Mouse (Mus musculus) adrenal gland, postnatal 4 days (tissue): Measurements from ENCODE around the gene Ppil2. TPM values are rescaled to one million over a fixed set of nuclear protein-coding genes. Genes with fewer than 3 reads are reported as not detected.

Experiments
- DNase-seq, 2 experiments: peaks; one replicate each; pipeline ENCODE4 v3.0.0; 2021 to 2022; ENCODE audit warnings: low spot score in 2 of 2, mixed read lengths in 2 of 2
- long read RNA-seq, 2 experiments: library from polyadenylated mRNA; stranded (forward); transcript quantifications; one replicate each; pipeline ENCODE4 v2.0.0; 2021
- total RNA-seq, 2 experiments: library from RNA; stranded (reverse); gene quantifications; 2 replicates each; pipeline ENCODE4 v1.2.3; 2021

Ppil2 gene
- 100 to 1,000 TPM; 112 to 118 TPM for total RNA-seq
- long read RNA-seq, experiment 1, transcript Ppil2-209 (20 exons, 3,088 nt): major isoform, 80 of 143 reads
- long read RNA-seq, experiment 1, transcript Ppil2-201 (21 exons, 2,333 nt): minor isoform, 27 of 143 reads
- long read RNA-seq, experiment 1, partial matches to known transcripts: 7 of 143 reads
- long read RNA-seq, experiment 1, other reads (novel, unspliced or antisense): 21 of 143 reads
- long read RNA-seq, experiment 2, transcript Ppil2-201 (21 exons, 2,333 nt): minor isoform, 45 of 216 reads
- long read RNA-seq, experiment 2, transcript Ppil2-206 (2 exons, 935 nt): minor isoform, 8 of 216 reads
- long read RNA-seq, experiment 2, transcript Ppil2-209 (20 exons, 3,088 nt): major isoform, 103 of 216 reads
- long read RNA-seq, experiment 2, partial matches to known transcripts: 12 of 216 reads
- long read RNA-seq, experiment 2, other reads (novel, unspliced or antisense): 44 of 216 reads

- peak in 1 of 2 experiments; percentile 40 for DNase-seq
Measured at GRCm38 (mm10) chr16:17110771-17111743, at the start of gene Ppil2. TSS of gene Ppil2 (minus strand) at chr16:17111257.

GRCm38 (mm10) chr16:17154346-17154745 lies 43.3 kb upstream of the Ppil2 start:
- no peak for DNase-seq

- DNase-seq: no peak
Measured at GRCm38 (mm10) chr16:17151874-17152273, 40.8 kb upstream of the Ppil2 start.

DNA sequence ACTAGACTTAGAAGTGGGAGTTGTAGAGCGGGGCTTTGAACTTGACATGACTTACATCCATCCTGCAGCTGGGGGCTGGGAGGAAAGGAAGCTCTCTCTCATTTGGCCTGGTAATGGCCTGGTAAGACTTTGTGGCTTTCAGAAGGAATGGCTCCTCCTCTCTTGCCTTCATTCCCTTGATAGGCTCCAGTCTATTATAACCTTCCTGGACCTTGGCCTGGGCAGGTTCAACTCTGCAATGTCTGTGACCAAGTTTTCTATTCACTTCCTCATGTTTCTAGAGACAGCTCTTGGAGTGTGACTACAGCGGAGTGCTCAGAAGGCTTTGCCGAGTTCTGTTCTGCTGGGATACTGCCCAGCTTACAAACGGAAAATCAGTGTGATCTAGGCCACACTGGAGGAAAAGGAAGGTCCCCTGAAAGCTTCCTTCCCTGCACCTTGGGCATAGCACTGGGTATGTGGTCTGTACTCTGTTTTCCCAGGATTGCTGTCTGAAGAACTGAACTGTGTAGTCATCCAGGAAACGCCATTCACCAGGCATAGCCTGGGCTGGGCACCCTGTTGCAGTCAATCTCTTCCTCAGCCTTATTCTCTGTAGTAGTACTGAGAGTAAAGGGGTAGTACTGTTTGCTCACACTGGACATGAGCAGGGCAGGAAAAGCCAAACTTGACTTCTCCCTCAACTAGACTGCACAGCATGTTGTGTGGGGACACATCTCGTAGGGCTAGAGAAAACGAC lies 39.6 kb upstream of the Ppil2 start:
- DNase-seq: no peak

DNA sequence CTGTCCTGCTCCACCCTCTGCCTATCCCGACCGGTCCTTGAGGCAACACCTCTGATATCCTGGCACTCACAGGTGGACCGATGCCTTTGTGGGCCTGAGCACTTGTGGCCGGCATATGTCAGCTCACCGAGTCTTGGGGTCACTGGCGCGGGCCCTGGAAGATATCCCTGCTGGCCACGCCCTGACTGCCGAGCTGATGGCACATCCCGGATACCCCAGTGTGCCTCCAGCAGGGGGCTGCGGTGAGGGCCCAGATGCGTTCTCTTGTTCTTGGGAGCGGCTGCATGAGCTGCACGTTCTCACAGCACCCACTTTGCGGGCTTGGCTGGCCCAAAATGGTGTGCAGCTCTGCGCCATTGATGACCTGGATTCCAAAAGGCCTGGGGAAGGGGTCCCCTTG lies 37.0 kb upstream of the Ppil2 start:
- DNase-seq: no peak

GRCm38 (mm10) chr16:17147391-17147929 lies 36.4 kb upstream of the Ppil2 start:
- DNase-seq: no peak

DNA sequence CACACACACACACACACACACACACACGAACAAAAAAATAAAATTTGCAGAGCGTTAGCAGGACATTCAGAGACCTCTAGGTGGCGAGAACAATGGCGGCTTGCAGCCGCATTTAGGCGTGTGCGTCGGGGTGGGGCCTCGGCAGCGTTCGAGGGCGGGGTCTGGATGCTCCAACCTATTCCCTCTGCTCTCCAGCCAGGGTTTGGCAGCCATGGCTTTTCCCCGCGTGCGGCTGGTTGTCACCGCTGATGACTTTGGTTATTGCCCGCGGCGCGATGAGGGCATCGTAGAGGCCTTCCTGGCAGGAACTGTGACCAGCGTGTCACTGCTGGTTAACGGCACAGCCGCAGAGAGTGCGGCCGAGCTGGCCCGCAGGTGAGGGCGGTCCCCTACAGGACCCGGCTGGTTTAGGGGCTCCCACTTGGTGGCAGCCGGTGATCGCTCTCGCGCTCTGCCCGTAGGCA lies 35.7 kb upstream of the Ppil2 start, which contains the start of gene Ccdc116:
Gene Ccdc116, minus strand, starts transcription at position 458 of the 464 bp plus-strand sequence.
- DNase-seq: peak; percentile 33 to 50

GRCm38 (mm10) chr16:17144339-17144738 lies 33.3 kb upstream of the Ppil2 start, which contains the start of gene Ydjc:
TSS of gene Ydjc (plus strand) at chr16:17144621.
- no peak for DNase-seq

GRCm38 (mm10) chr16:17137355-17137754 lies 26.3 kb upstream of the Ppil2 start:
- no peak for DNase-seq

DNA sequence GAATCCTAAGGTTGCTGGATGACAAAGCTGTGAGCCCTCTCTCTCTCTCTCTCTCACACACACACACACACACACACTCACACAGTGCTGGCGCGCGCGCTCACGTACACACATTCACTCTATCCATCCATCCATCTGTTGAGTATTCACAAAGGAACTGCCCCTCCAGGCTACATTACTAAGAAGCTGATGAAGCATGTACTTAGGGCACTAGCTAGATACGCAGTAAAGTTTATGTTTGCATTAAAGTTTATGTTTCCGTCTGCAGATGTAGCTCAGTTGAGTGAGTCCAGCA lies 21.8 kb upstream of the Ppil2 start:
- no peak for DNase-seq

- DNase-seq: peak; percentile 90 to 94
Measured at GRCm38 (mm10) chr16:17132089-17132905, 21.2 kb upstream of the Ppil2 start, which contains the start of gene Sdf2l1. TSS of gene Sdf2l1 (minus strand) at chr16:17132383.

GRCm38 (mm10) chr16:17131191-17132088 lies 20.4 kb upstream of the Ppil2 start:
- DNase-seq: no peak

DNA sequence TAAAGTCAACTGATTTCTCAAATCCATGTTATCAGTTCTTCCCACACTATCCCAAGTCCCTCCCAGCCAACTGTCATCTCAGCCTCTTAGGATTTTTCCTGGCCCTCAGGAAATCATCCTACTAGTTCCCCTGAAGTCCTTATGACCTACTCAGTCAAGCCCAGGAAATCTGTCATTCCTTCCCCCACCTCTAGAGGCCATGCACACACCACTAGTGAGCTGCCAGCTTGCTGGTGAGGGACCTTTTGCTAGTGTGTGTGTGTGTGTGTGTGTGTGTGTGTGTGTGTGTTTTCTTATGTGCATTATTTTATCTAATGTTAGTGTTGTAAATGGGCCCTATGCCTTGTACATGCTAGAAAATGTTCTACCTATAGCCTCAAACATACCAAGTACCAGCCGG lies 16.2 kb upstream of the Ppil2 start:
- no peak for DNase-seq

DNA sequence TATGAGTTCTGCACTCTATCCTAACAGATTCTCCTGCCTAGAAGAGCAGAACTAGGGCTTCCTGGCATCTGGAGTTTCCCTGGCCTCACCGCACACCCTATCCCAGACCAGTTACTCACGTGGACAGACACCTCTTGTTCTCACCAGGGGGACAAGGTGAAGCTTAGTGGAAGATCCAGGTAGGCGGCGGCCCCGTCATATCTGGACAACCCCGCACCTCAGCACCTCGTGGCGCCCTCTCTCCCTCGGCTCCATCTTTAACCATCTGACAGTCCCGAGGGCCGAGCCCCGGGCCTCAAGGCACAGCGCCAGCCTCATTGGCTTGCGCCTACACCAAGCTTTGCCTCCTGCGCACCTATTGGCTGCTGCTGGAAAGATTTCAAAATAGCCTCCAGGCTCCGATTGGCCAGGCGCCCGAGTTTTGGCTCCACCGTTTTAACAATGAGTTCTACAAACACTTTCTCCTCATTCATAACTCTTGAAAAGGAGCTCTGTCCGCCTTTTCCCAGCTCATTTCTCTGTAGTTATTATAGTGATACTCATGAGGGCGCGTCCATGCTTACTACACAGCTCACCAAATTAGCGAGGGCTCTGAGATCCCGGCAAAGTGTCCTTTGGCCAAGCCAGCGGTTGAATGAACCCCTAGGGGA lies 13.9 kb upstream of the Ppil2 start, which contains the start of gene 2610318N02Rik:
Gene 2610318N02Rik, minus strand, starts transcription at position 297 of the 650 bp plus-strand sequence.
- peak; percentile 49 to 67 for DNase-seq

DNA sequence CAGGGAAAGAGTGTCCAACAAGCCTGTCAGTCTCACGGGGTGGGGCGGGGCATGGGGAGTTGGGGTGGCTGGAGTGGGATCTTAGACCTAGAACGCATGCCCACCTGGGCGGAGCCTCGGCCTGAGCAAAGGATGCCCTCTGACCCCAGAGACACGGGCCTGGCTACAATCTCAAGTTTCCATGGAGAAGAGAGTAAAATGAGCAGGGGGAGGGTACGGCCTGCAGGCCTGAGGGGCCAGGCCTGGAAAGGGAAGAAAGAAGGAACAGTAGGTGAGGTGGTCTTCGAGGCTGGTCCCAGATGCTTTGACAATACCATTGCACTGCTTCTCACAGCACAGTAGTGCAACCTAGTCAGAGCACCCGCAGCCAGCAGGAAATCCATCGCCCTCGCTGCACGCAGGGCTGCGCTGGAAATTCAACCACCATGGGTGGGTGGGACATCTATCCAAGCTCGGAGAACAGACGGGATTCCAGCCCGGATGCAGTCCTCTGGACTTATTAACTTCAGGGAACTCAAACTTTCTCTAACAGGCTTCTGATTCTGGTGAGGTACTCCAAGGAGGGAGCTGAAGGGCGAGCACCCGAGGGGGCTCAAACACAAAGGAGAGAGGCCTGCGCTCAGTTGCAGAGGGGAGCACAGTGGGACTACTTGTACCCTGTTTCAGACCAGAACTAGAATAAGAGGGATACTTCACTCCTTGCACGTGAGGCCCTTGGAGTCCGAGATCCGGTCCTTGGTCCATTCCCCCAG lies 13.2 kb upstream of the Ppil2 start:
- no peak for DNase-seq

DNA sequence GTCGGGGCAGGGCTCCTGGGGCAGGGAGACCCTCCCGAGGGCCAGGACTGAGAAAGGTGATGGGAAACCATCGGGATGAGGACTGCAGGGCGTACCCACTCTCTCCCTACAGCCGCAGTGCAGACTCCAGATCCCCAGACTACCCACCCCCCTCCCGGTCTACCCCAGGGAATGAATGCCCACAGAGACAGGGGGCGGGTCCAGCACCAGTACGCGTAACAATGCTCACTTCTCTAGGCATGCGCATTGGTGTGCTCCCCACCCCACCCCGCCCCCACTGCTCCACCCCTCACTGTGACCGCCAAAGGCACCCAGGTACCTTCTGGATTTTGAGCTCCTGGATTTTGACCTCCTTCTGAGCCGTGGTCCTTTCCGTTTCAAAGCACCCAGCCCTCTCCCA lies 10.5 kb upstream of the Ppil2 start:
- no peak for DNase-seq

DNA sequence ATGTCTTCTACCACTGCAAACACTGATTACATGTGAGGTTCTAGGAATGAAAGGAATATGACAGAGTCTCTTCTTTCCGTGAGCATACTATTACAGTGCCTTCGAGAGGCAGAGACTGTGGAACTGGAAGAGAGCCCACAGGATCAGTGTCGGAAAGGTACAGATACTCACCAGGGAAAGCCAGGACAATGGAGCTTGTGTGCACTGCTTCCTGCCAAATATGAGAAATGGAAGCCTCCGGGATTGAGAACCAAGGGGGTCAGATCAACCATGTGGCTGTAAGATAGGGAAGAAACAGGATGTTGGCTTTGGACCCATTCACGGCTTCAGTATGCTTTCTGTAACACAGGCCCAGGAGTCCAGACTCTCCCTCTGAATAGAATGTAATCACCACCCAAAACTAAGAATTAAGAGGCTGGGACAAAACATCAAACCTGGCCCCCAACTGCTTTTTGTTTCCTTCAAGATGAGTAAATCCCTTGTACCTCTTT lies 6.3 kb upstream of the Ppil2 start:
- DNase-seq: no peak
